Mouse (Mus musculus) olfactory bulb, adult 2 months (tissue): ENCODE data around the gene Impg1. TPM values are rescaled to one million over a fixed set of nuclear protein-coding genes. Genes with fewer than 3 reads are reported as not detected.

ENCODE experiments used
- H3K27ac ChIP-seq: fragments of 200-500 bp; 2 replicates; pipeline ENCODE4 v1.5.1; 2012; ENCODE audit warnings: low read depth, low read length; ENCODE audit not compliant: insufficient read depth
- H3K4me1 ChIP-seq: fragments of 200-500 bp; 2 replicates; pipeline ENCODE4 v1.6.1; 2012; ENCODE audit warnings: low read length; ENCODE audit not compliant: control insufficient read depth, insufficient read depth
- H3K4me3 ChIP-seq: fragments of 200-500 bp; 2 replicates; pipeline ENCODE4 v1.5.1; 2012; ENCODE audit warnings: mild to moderate bottlenecking, low read depth, low read length, moderate library complexity; ENCODE audit not compliant: insufficient read depth
- CTCF ChIP-seq: fragments of 200-500 bp; IDR thresholded peaks from 2 replicates; pipeline ENCODE4 v1.5.1; 2012; ENCODE audit warnings: low read depth, mild to moderate bottlenecking, low read length, moderate library complexity; ENCODE audit not compliant: insufficient read depth
- POLR2A ChIP-seq: fragments of 200-500 bp; IDR thresholded peaks from 2 replicates; pipeline ENCODE4 v1.6.1; 2012; ENCODE audit warnings: mild to moderate bottlenecking, low read depth, low read length, moderate library complexity; ENCODE audit not compliant: insufficient read depth
- WGBS: fragments of 180-500 bp; shearing (Covaris S2); methylation state at CpG from one replicate; pipeline ENCODE4 v1.1.7; 2018; 5-methylcytosine and 5-hydroxymethylcytosine counted together
- polyA plus RNA-seq: library from polyadenylated mRNA; stranded (reverse); fragments of >200 nt; gene quantifications from 2 replicates; pipeline ENCODE4 v1.2.4, GENCODE M21; 2012; ENCODE audit warnings: low replicate concordance; ENCODE audit not compliant: missing spikeins, insufficient read depth, insufficient read length

The Impg1 gene
- polyA plus RNA-seq, 1 experiment, result not detected

DNA sequence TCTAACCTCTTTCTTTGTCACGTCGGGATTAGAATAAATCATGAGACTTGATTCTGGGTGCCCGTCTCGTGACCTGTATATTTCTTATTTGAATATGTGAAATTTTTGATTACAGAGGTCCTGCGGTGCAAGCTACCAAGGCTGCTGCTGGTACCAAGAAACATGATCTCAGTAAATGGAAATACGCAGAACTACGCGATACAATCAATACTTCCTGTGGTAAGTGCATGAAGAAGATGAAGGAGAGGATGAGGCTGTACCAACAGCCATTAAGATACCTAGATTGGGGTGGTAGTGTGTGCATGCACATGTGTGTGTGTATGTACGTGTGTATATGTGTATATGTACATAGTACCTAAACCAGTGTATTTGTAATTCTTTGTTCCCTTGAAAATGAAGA is 166.2 kb downstream of the Impg1 start:
- no peak overlapping the region for H3K4me3 ChIP-seq
- H3K27ac ChIP-seq, result no peak overlapping the region
- H3K4me1 ChIP-seq, result no peaks in the 10 kb centered on the region
- no peak for TF ChIP-seq CTCF
- TF ChIP-seq POLR2A, result no peak
- WGBS, result 97% methylated on average over 9 of the region's 9 CpGs

DNA sequence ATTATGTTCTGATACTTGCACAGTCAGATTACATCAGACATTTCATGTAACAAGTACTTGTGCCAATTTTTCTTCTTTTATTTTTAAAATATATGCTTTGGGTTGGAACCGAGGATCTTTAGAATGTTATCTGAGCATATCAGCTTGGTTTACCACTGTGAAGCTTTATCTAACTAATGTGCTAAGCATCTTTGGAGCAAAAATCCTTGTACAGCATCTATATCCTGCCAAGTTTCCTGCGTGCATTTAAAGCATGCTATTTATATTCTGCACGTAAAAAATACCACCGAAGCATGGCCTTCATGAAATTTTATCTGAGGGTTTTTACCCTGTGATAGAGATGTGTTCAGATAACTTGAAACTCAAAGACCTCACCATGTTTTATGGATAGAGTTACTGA is 169.2 kb downstream of the Impg1 start:
- 75% methylated on average over 4 of the region's 4 CpGs for WGBS
- Histone ChIP-seq H3K27ac (no peak overlapping the region), H3K4me1 (no peaks in the 10 kb centered on the region), H3K4me3 (no peak overlapping the region)
- no peak for TF ChIP-seq POLR2A
- TF ChIP-seq CTCF, result no peak

- H3K4me1 ChIP-seq, result no peaks in the 10 kb centered on the region
- H3K4me3 ChIP-seq, result no peak overlapping the region
- H3K27ac ChIP-seq, result no peak overlapping the region
- no peak for TF ChIP-seq POLR2A
- TF ChIP-seq CTCF, result no peak
- 62% methylated on average over 2 of the region's 2 CpGs for WGBS
These were observed 172.2 kb downstream of the Impg1 start for GRCm38 (mm10) chr9:80293056-80293584.

DNA sequence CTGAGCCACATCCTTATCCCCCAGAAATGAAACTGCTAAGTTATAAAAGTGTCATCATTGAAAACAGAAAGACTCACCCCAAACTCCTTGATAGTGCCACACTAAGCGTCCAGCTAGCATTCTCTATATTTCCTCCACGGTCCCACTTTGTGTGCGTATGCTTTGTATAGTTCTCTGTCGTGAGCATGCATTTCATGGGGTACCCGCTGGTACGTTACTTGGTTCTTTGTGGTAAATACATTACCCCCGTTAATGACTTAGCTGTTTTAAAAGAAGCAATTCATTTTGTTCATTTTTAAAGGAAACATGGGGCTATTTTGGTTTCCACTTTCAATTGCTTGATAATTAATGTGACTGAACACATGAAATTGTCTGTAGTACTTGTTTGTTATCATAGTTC is 178.4 kb downstream of the Impg1 start:
- TF ChIP-seq CTCF (no peak), POLR2A (no peak)
- Histone ChIP-seq H3K4me3 (no peak overlapping the region), H3K4me1 (no peaks in the 10 kb centered on the region), H3K27ac (no peak overlapping the region)
- WGBS, result 89% methylated on average over 7 of the region's 7 CpGs

DNA sequence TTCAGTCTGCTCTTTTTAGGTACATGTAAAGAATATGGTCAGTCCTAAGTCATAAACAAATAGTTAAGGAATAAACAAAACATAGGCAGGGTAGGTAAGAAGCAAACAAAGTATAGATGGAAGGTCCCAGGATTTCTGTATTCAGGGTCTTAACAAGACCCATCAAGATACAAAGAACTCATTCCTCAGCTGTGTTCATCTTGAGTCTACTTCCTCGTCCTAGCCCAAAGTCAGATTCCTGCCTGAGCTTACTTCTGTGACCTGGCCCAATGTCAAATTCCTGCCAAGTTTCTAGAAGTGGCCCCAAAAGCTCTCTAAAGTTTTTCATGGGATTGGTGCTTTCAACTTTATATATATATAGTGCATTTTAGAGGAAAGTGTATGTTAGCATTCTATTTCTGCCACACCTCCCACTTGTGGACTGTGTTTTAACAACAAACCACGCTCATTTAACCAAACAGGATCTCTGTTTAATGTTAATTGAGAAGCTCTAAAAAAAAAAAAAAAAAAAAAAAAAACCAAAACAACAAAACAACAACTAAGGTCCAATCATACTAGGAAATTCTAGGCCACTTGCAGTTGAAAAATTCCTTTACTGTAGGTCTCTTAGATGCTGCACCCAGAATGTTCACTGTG is 180.6 kb downstream of the Impg1 start:
- 91% methylated on average over 2 of the region's 2 CpGs for WGBS

GRCm38 (mm10) chr9:80282426-80282825 is 182.9 kb downstream of the Impg1 start:
- TF ChIP-seq CTCF, result no peak
- no peak for TF ChIP-seq POLR2A
- H3K4me1 ChIP-seq, result no peaks in the 10 kb centered on the region
- H3K27ac ChIP-seq, result no peak overlapping the region
- H3K4me3 ChIP-seq, result no peak overlapping the region
- WGBS, result 98% methylated on average over 3 of the region's 3 CpGs

More for the DNA sequence above, 180.6 kb downstream of the Impg1 start:
- no peak overlapping the region for H3K27ac ChIP-seq
- no peak overlapping the region for H3K4me3 ChIP-seq
- TF ChIP-seq POLR2A (no peak), CTCF (no peak)
- H3K4me1 ChIP-seq, result no peaks in the 10 kb centered on the region

GRCm38 (mm10) chr9:80280724-80281123 is 184.6 kb downstream of the Impg1 start:
- Histone ChIP-seq H3K4me3 (no peak overlapping the region), H3K4me1 (no peaks in the 10 kb centered on the region), H3K27ac (no peak overlapping the region)
- 100% methylated on average over 1 of the region's 1 CpGs for WGBS
- TF ChIP-seq POLR2A (no peak), CTCF (no peak)

DNA sequence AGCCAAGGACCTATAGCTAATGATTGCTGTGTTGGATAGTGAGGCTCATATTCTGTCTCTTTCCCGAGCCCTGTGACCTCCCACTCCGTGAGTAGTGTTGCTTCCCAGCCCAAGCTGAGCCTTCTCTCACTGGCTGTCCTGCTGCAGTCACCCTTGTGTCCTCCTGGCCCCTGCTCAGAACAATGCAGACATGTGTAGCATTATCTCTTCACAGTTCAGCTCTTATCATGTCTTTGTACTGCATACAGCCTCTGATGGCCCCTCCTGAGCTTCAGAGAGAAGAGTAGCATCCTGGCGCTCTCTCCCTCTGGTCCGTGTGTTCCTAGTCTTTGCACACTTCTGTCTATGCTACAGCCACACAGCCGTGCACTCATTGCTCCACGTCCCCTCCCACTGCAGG is 187.5 kb downstream of the Impg1 start:
- 91% methylated on average over 6 of the region's 6 CpGs for WGBS
- Histone ChIP-seq H3K27ac (no peak overlapping the region), H3K4me1 (no peaks in the 10 kb centered on the region), H3K4me3 (no peak overlapping the region)
- no peak for TF ChIP-seq POLR2A
- TF ChIP-seq CTCF, result no peak

- TF ChIP-seq CTCF (no peak), POLR2A (no peak)
- WGBS, result 73% methylated on average over 2 of the region's 2 CpGs
- Histone ChIP-seq H3K4me3 (no peak overlapping the region), H3K4me1 (no peaks in the 10 kb centered on the region), H3K27ac (no peak overlapping the region)
These were observed 188.1 kb downstream of the Impg1 start for GRCm38 (mm10) chr9:80277157-80277556.

GRCm38 (mm10) chr9:80275772-80276134 is 189.5 kb downstream of the Impg1 start:
- TF ChIP-seq CTCF (no peak), POLR2A (no peak)
- 90% methylated on average over 1 of the region's 1 CpGs for WGBS
- Histone ChIP-seq H3K27ac (no peak overlapping the region), H3K4me1 (no peaks in the 10 kb centered on the region), H3K4me3 (no peak overlapping the region)
